Mouse (Mus musculus): ENCODE measurements around the gene Ugt1a10.
"Not testable (repeated sequence)": the region's sequence is repeated elsewhere in the genome, so short reads cannot be mapped to it uniquely, and the experiment has no call there.

The Ugt1a10 gene

DNA sequence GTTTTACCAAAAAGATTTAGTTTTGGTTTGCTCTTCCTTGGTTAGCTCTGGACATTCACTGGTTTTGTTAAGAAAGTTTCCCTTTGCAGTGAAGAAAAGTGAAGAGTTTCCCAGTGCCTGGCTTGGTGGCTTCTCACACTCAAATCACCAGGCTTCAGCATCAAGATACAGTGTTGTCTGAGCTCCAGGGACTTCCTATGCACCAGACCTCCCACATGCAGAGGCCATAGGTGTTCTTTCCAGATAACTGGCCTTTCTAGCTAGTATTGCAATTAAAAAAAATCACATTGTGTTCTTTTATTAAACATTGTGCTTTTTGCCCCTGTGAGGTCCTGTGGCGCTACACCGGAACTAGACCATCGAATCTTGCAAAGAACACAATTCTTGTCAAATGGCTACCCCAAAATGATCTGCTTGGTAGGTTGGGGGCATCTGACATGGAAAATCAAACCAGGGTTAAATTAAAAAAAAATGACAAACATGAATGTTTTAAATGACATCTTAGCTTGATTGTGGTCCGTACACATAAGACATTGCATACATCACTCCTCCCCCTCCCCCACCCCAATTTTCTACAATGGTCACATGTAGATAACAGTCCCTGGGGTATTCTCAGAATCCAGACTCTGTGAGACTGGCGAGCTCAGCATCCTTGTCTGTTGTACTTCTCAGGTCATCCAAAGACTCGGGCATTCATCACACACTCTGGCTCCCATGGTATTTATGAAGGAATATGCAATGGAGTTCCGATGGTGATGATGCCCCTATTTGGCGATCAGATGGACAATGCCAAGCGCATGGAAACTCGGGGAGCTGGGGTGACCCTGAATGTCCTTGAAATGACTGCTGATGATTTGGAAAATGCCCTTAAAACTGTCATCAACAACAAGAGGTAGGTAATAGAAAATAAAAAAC is 160.5 kb downstream of the Ugt1a10 start:
- DNase-seq (ENCODE audit: low spot score): no peak

DNA sequence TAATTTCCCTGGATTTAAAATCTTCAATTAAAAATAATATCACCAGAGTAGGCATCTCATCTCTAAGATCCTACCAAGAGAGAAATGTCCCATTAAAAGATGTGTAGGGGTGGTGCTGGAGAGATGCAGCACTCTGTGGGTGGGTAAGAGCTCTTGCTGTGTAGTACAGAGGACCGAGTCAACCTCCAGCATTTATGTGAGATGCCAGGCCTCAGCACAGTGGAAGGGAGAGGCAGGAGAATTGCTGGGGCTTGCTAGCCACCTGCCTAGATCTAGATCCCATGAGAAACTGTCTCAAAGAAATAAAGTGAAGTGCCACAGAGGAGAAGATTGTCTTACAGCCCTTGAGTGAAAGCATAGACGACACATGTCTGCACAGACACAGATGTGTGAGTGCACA is 161.4 kb downstream of the Ugt1a10 start:
- no peak for DNase-seq (ENCODE audit: low spot score)

DNA sequence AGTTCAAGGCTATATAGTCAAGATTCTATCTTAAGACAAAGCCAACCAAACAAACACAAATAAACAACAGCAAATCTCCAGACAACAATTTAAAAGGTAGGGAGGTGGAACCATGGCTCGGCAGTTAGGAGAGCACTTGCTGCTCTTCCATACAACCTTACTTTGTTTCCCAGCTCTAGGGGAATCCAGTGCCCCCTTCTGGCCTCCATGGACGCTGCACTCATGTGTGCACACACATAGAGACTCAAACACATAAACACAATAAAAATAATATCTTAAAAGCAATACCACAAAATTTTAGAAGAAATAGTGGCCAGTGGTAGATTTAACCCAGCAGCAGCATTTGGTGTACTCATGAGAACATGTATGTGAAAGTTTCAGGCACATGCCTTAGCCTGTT is 162.0 kb downstream of the Ugt1a10 start:
- DNase-seq (ENCODE audit: low spot score): no peak

DNA sequence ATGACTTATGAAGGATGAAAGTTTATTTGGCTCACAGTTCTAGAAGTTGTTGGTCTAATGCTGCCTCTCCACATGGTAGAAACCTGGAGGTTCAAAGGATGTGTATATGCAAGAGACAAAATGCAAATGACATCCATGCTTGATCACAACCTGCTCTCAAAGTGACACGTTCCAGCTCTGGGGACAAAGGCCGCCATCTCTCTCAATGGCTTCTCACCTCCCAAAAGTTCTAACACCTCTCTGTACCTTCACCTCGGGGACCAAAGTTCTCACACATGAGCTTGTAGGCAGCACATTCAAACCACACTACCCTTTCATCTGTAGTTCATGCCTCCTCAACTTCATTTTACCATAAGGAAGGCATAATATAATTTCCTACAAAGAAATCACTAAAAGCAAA is 162.4 kb downstream of the Ugt1a10 start:
- no peak for DNase-seq (ENCODE audit: low spot score)

DNA sequence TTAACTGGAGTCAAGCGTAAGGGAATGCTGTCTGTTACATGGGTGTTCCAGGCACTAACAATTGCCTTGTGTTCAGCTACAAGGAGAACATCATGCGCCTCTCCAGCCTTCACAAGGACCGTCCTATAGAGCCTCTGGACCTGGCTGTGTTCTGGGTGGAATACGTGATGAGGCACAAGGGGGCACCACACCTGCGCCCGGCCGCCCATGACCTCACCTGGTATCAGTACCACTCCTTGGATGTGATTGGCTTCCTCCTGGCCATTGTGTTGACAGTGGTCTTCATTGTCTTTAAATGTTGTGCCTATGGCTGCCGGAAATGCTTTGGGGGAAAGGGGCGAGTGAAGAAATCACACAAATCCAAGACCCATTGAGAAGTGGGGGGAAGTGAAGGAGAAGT is 162.9 kb downstream of the Ugt1a10 start:
- DNase-seq (ENCODE audit: low spot score): no peak

DNA sequence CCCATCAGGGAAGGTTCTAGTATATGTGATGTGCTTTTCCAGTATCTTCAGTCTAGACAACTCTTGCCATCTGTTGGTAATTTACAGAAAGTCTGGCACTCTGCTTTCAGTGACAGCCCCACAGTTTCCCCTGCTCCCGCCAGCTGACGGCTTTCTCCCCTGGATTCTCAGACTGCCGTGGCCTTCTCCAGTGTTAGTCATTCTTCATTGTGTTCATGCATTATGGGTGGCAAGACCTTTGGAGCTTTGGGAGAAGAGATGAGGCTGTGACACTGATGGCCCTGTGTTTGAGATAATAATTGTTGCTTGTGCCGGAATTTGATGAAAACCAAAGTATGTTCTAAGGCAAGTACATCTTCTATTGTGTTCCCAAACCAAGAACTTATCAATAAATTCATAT is 163.4 kb downstream of the Ugt1a10 start:
- DNase-seq (ENCODE audit: low spot score): no peak

DNA sequence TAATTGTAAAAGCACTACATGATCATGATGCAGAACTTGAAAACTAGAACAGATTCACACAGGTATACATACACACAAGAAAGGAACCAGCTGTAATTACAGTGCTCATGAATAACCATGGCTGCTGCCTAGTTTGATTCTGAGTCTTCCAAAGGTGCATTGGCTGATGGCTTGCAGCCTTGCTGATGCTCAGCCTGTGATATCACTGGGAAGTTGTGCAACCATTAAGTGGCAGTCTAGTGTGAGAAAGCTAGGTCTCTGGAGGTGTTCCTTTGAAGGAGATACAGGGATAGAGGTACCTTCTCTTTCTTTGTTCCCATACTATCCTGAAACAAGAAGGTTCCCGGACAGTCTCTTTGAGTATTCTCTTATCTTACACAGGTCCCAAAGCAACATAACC is 163.9 kb downstream of the Ugt1a10 start:
- DNase-seq (ENCODE audit: low spot score): no peak

DNA sequence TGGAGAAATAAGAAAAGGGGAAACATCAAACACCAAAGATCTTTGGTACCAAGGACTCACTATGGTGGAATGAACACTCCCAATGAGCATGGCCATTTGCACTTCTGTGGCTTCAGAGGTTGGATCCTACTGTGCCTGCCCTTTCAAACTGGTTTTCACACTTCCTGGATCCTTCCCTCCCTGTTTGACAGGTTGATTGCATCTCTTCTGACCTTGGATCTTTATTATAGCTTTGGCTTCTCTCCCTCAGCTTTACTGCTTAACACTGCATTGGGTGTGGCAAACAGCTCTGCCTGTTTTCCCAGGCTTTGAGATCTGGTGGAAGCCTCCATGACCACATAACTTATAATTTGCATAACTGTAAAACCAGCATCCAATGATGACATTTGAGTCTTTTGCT is 165.1 kb downstream of the Ugt1a10 start:
- DNase-seq (ENCODE audit: low spot score): no peak

DNA sequence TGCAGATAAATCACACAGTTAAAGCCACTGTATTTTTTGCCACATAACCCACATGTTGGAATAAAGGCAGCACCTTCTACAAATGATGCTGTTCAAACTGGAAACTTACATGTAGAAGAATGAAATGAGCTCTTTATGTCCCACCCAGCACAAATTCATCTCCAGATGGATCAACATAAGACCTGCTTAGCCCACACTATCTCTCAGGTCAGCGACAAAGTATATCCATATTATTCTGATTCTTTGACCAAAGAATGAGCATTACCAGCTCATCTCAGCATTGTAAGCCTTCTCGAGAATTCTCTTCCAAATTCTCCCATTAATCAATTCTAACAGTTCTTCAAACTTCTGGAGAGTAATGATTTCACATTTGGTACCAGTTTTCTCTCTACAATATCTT is 167.0 kb downstream of the Ugt1a10 start:
- no peak for DNase-seq (ENCODE audit: low spot score)

DNA sequence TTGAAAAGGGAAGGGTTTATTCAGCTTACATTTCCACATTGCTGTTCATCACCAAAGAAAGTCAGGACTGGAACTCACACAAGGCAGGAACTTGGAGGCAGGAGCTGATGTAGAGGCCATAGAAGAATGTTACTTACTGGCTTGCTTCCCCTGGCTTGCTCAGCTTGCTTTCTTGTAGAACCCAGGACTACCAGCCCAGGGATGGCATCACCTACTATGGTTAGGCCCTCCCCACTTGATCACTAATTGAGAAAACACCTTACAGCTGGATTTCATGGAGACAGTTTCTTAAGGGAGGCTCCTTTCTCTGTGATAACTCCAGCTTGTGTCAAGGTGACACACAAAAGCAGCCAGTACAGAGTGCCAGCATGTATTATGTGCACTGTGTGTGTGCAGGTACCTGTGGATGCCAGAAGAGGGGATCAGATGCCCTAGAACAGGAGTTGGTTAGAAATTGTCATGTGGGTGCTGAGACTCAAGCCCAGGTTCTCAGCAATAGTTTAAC is 167.9 kb downstream of the Ugt1a10 start:
- DNase-seq (ENCODE audit: low spot score): not testable (repeated sequence)

DNA sequence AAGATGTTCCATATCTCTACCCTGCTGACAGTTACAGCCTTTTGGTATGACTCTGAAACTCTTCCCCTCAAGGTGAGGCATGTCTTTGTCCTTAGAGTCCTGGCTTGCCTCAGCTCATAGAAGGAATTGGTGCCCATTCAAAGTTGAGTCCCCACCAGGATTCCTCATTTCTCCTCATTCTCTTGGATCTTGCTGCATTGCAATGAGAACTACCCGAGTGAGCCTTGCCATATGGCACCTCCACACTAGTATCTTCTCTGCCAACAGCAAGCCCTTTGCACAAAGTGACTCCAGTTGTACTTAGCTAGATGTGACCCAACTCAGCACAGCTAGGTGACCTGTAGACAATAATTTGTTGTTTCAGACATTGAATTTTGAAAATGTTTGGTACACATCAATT is 168.4 kb downstream of the Ugt1a10 start:
- DNase-seq (ENCODE audit: low spot score): no peak

DNA sequence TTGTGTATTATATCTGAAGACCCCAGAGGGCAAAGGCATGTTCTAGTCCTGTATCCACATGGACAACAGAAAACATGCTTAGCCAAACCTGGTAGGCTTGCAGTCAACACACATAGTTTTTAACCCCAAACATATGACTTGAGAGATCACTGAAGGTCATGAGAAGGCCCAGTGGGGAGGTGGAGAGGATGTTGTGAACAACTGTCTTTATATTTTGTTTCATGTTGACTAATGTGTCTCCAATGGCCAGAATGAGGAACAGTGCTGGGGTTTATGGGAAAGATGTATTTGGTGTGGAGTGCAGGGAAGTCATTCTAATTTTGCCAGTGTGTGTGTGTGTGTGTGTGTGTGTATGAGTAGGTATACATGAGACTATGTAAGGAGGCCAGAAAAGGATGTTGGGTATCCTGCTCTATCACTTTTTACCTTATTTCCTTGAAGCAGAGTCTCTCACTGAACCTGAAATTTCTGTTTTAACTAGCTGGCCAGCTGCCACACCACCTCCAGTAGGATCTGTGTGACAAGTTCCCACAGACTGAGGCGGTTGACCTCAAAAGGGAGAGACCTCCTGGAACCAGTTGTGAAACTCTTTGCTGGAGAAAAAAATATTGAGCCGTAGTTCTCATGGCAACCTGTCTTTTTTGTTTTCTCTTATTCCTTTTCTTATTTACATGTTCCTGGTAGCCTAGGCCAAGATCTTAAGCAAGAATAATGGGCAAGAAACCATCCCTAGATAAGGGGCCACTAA is 169.0 kb downstream of the Ugt1a10 start:
- DNase-seq (ENCODE audit: low spot score): peak; percentile 15

DNA sequence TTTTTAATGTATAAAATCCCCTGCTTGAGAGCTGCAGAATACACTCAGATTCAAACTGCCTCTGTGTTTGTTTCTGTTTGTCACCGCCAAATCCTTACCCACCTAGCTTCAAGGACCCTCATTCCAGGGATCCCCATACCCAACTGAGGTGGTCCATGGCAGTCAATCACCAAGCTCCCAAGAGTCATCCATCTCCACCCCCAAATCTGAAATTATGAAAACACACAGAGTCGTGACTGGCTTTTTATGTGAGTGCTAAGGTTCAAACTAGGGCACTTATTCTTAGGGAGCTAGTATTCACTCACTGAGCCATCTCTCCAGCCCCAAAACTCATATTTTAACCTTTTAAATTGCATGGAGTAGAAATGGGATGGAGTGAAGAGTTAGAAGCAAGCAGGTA is 170.1 kb downstream of the Ugt1a10 start:
- not testable (repeated sequence) for DNase-seq (ENCODE audit: low spot score)

DNA sequence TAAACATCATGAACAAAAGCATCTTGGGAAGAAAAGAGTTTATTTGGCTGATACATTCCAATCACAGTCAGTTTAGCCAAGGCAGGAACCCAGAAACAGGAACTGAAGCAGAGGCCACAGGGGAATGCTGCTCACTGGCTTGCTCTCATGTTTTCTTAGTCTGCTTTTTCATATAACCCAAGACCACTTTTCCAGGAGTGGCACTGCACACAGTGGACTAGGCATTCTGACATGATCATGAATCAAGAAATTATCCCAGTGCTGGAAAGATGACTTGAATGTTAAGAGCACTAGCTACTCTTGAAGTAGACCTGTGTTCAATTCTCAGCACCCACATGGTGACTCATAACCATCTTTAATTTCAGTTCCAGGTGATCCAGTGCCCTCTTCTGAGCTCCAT is 170.6 kb downstream of the Ugt1a10 start:
- DNase-seq (ENCODE audit: low spot score): no peak

DNA sequence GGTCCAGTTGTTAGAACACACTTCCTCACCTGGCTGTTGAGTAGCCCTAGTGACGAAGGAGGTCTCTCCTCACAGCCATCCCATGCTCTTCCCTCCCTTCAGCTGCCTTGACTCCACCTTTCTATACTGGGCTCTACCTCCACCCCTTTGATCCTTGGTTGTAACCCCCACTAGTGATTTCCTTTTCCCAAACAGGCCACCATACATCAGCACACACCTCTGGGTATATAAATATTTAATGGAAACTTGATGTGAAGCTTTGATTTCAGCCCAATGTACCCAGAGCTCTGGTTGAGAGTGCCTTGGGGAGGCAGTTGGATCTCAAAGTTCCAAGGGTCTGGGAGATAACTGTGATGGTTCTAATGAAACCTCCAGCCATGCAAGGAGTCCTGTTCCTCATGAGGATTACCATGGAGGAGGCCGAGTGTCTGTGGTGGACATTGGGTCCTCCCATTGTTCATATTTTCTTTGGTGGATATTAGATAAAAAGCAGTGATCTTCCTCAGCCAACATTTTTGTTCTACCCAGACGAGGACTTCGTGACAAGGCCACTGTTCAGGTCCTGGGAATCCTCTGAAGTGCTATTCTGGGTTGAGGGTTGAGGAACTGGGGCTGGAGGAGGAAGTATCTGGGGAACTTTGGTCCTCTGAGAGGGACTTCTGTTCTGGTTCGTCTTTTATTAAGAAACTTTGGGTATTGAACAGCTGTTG is 171.6 kb downstream of the Ugt1a10 start, which contains the start of gene Mroh2a:
TSS of gene Mroh2a (plus strand) at position 317 of the 710 bp plus-strand sequence.
- no peak for DNase-seq (ENCODE audit: low spot score)

DNA sequence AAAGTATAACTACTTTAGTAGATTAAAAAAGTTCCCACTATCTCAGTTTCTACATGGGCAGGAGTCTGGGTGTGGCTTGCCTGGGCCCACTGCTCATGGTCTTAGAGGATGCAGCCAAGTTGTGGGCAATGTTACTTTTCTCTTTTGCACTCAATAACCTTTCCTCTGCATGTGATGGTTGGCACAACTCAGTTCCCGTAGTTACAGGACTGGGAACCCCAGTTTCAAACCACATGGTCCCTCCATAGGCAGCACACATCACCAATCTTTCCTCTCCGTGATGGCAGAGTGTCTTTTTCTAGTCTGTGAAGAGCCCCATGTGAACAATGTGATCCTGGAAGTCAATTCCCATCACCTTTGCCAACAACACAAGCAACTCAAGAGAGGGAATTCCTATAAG is 172.3 kb downstream of the Ugt1a10 start:
- DNase-seq (ENCODE audit: low spot score): no peak

DNA sequence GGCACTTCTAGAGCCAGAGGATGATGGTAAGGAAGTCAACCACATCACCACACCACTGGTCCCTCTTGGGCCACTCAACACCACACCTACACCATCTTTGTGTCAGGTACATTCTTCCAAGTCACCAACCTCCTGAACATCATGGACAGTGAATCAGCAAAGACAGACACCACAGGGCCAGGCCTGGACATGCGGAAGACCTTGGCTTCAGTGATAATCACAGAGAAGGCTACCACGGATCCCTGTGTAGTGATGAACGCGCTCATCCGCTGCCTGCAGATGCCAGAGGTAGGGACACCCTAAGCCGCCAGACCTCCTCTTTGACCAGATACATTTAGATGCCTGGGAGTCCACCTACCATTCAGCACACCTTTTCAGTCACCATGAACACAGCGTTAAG is 172.9 kb downstream of the Ugt1a10 start:
- DNase-seq (ENCODE audit: low spot score): no peak

DNA sequence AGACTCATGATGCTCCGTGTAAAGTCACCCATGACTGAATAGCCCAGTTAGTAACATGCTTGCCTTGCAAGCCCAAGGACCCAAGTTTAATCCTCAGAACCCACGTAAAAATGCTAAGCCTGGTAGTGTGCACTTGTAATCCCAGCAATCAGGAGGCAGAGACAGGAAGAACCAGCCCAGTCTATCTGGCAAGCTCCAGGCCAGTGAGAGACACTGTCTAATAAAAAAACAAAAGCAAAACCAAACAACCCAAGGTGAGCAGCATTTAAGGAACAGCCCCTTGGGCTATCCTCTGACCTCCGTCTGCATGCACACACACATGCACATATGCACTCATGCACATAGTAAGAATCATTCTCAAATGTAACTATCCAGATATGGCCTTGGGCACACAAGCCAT is 174.4 kb downstream of the Ugt1a10 start:
- DNase-seq (ENCODE audit: low spot score): no peak

DNA sequence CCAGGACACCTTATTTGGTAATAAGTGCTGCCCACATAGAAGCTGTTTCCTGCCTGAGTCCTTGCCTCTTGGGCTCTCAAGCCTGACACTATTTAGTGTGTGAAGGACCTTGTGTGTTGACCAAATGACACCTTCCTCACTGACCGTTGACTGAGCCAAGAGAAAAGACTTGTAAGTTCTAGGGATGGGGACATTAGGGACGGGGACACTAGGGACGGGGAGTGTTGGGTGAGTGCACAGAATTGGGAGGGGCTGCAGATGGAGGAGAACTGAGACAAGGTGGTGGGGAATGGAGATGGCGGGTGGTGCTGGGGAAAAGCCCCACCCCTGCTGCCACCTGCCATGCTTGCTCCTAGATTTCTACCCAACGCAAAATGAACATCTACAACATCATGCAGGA is 174.8 kb downstream of the Ugt1a10 start:
- DNase-seq (ENCODE audit: low spot score): no peak

DNA sequence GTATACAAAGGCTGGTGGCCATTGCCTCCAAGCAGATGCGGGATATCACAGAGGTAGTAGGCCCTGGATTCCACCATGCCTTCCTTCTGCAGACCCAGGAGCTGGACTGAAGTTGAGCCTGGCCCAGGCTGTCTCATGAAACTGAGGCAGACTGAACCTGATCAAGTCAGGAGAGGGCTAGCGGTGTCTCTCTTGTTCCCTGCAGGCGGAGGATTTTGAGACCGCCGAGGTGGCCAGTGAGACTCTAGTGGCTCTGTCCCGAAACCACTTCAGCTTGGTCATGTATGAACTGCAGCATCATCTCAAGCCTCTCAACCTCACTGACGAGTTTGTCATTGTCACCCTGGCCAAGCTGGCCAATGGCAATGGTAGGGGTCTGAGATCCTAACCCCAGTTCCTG is 175.2 kb downstream of the Ugt1a10 start:
- DNase-seq (ENCODE audit: low spot score): no peak

DNA sequence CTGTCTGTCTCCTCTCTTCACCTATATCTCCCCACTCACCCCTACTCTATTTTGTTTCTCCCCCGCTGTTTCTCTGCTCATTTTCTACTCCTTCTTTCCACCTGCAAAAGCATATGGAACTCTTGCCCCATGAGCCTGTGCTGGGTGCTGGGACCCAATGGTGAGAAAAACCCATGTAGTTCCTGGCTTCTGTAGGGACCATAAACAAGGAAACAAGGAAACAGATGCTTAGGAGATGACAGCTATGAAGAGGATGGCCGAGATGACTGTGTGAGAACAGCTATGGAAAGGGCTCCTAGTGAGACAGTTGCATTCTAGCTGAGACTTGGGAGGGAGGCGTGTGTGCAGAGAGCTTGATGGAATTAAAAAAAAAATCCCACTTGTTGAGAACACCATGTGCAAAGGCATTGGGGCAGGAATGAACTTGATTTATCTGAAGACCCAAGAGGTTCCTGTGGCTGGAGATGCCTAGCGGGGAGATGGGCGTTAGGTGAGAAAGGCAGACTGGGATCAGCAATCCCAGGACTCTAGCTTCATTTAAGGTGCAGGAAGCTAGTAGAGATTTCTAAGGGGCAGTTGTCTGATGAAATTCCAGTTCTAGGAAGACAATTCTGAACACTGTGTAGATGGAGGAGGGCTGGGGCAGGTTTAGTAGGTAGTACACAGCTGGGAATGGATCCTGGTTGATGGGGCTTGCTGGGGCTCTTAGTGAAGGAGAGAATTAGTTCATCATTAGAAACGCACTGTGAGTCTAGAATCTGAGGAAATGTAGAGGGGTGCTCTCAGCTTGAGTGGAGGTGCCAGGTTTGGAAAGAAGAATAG is 176.0 kb downstream of the Ugt1a10 start:
- no peak for DNase-seq (ENCODE audit: low spot score)

All from ovary, postnatal 14 days (tissue).